ENCODE assay signal across 17 mouse cellular contexts in genomic region chr9:6891331-6891730, GRCm38 (mm10).
"Had no signal": no experiment of that assay in that cellular context is flagged by ENCODE, and none has a peak within 500 bp of the region (broad histone marks: within the 10 kb centered on the region; RNA-seq: fewer than 3 reads in every experiment).

No protein-coding gene starts in this region.

- H3K36me3 ChIP-seq: lung, embryonic 15.5 days; midbrain, embryonic 13.5 days; midbrain, embryonic 15.5 days; neural tube, embryonic 12.5 days; stomach, embryonic 15.5 days had no signal

- H3K27me3 ChIP-seq: lung, embryonic 15.5 days; megakaryocyte, embryonic 14.5 days; midbrain, embryonic 13.5 days; midbrain, embryonic 15.5 days; neural tube, embryonic 12.5 days; stomach, embryonic 15.5 days had no signal

- ATAC-seq: lung, postnatal 0 days; midbrain, embryonic 13.5 days; midbrain, embryonic 15.5 days had no signal

- H3K27ac ChIP-seq: lung, embryonic 15.5 days; macrophage; midbrain, embryonic 13.5 days; midbrain, embryonic 15.5 days; neural tube, embryonic 12.5 days; stomach, embryonic 15.5 days; stomach, postnatal 0 days had no signal

- H3K4me2 ChIP-seq: lung, embryonic 15.5 days; midbrain, embryonic 11.5 days; midbrain, embryonic 13.5 days; midbrain, embryonic 15.5 days; neural tube, embryonic 12.5 days; stomach, embryonic 15.5 days had no signal

- DNase-seq: lung, adult 2 months; lung, postnatal 14 days; lung, postnatal 36 days; right cerebral cortex, postnatal 14 days; thymus, adult 2 months; thymus, postnatal 25 days; thymus, postnatal 4 days had no signal

- H3K9me3 ChIP-seq: lung, embryonic 15.5 days; megakaryocyte, embryonic 14.5 days; midbrain, embryonic 13.5 days; midbrain, embryonic 15.5 days; neural tube, embryonic 12.5 days; stomach, embryonic 15.5 days had no signal

- H3K4me3 ChIP-seq: lung, embryonic 15.5 days; megakaryocyte, embryonic 14.5 days; midbrain, embryonic 13.5 days; midbrain, embryonic 15.5 days; neural tube, embryonic 12.5 days; stomach, embryonic 15.5 days had no signal

- H3K4me1 ChIP-seq: lung, embryonic 15.5 days; megakaryocyte, embryonic 14.5 days; midbrain, embryonic 13.5 days; midbrain, embryonic 15.5 days; neural tube, embryonic 12.5 days; stomach, embryonic 15.5 days had no signal

- H3K9ac ChIP-seq: lung, embryonic 15.5 days; midbrain, embryonic 13.5 days; midbrain, embryonic 15.5 days; neural tube, embryonic 12.5 days; stomach, embryonic 15.5 days had no signal
